Mouse (Mus musculus) embryo, embryonic 10.5 days (tissue): Measurements from ENCODE around the gene Clec11a.
A peak's percentile ranks its signal among the peaks of the same experiment; 100 is the strongest.

Experiments used
- DNase-seq: peaks from one replicate; pipeline ENCODE4 v3.0.0-alpha.2; 2015; ENCODE audit warnings: low spot score

The Clec11a gene

DNA sequence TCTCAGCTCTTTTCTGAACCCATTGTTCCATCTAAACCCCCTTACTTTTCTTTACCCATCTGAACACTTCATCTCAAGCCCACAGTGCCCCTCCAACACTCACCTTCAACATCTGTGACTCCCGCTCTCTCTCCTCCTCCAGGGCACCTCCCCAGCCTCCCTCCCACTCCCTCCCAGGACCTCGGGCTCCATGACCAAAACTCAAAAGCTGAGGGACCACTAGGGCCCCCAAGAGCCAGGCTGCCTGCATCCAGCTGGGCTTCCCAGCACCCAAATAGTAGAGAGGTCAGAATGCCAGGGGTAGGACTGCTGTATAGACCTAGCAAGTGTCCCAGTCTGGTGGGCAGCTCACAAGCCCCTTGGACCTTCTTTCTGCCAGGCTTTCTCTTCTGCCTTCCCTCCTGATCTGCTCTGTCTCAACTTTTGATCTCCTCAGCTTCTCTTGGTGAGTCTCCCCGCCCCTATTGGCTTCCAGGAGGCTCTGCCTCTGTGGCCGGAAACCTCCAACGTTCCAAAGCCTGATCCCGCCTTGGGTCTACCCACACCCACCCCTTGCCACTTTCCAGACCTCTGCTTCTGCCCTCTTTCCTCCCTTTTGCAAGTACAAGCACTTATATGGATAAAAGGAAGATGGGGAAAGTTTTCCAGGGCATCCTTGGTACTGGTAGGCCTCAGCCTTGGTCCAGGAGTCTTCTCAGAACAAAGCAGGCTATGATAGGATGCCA lies at the start of gene Clec11a:
Gene Clec11a (minus strand): TSS at position 387 of the 725 bp plus-strand sequence.
- no peak for DNase-seq

DNA sequence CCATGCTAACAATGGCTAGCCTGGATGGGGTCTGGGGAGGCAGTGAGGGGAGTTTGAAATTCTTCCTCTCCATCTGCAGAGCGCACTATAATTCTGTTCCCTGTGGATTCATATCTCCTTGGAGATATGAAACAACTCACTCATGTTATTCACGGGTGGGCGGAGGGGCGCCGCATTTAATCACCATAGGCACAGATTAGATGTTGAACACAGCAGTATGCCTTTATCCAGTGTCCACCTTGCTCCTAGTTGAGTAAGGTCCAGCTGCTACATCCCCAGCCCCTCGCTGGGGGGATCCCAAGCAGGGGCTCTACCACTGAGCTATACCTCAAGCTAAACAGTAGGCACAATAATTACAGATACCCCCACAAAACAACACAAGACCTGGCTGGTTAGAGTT lies 48.7 kb upstream of the Clec11a start:
- no peak for DNase-seq

DNA sequence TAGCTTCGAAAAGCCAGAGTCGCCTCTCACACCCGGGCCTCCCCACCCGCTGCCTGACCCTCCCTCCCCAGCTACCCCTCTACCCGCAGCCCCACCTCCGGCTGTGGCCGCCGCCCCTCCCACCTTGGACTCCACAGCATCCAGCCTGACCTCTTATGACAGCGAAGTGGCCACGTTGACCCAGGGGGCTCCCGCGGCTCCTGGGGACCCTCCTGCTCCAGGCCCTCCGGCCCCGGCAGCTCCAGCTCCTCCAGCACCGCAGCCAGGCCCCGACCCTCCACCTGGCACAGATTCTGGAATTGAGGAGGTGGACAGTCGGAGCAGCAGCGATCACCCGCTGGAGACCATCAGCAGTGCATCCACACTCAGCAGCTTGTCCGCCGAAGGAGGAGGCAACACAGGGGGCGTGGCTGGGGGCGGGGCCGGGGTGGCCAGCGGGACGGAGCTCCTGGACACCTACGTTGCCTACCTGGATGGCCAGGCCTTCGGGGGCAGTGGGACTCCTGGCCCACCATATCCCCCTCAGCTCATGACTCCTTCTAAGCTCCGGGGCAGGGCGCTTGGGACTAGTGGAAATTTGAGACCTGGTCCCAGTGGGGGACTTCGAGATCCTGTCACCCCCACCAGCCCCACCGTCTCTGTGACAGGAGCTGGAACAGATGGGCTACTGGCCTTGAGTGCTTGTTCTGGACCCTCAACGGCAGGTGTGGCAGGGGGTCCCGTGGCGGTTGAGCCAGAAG lies 47.1 kb upstream of the Clec11a start:
- no peak for DNase-seq

DNA sequence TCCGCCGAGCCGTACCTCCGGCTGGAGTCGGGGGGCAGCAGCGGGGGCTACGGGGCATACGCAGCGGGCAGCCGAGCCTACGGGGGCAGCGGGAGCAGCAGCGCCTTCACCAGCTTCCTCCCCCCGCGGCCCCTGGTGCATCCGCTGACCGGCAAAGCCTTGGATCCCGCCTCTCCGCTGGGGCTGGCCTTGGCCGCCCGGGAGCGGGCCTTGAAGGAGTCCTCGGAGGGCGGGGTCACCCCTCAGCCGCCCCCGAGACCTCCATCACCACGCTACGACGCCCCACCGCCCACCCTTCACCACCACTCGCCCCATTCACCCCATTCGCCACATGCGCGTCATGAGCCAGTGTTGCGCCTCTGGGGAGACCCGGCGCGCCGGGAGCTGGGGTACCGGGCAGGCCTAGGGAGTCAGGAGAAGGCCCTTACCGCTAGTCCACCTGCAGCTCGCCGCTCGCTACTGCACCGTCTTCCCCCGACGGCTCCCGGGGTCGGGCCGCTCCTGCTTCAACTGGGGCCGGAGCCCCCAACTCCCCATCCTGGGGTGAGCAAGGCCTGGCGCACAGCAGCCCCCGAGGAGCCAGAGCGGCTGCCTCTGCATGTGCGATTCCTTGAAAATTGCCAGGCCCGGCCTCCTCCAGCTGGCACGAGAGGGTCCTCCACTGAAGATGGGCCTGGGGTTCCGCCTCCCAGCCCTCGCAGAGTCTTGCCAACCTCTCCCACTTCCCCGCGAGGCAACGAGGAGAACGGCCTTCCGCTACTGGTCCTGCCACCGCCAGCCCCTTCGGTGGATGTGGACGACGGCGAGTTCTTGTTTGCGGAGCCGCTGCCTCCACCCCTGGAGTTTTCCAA lies 46.3 kb upstream of the Clec11a start:
- DNase-seq, result no peak

DNA sequence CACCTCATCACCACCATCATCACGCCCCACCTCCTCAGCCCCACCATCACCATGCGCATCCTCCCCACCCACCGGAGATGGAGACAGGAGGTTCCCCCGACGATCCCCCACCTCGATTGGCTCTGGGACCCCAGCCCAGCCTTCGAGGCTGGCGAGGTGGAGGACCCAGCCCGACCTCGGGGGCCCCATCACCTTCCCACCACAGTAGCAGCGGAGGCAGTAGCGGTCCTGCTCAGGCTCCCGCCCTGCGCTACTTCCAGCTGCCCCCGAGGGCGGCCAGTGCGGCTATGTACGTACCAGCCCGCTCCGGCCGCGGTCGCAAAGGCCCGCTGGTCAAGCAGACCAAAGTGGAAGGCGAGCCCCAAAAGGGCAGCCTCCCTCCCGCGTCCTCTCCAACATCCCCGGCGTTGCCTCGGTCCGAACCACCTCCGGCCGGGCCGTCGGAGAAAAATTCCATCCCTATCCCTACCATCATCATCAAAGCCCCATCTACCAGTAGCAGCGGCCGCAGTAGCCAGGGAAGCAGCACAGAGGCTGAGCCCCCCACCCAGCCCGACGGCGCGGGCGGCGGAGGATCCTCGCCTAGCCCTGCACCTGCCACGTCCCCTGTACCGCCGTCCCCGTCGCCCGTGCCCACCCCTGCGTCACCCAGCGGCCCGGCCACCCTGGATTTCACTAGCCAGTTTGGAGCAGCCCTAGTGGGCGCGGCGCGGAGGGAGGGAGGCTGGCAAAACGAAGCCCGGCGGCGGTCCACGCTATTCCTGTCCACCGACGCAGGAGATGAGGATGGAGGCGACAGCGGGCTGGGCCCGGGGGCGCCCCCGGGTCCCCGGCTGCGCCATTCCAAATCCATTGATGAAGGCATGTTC lies 45.4 kb upstream of the Clec11a start:
- DNase-seq, result no peak

DNA sequence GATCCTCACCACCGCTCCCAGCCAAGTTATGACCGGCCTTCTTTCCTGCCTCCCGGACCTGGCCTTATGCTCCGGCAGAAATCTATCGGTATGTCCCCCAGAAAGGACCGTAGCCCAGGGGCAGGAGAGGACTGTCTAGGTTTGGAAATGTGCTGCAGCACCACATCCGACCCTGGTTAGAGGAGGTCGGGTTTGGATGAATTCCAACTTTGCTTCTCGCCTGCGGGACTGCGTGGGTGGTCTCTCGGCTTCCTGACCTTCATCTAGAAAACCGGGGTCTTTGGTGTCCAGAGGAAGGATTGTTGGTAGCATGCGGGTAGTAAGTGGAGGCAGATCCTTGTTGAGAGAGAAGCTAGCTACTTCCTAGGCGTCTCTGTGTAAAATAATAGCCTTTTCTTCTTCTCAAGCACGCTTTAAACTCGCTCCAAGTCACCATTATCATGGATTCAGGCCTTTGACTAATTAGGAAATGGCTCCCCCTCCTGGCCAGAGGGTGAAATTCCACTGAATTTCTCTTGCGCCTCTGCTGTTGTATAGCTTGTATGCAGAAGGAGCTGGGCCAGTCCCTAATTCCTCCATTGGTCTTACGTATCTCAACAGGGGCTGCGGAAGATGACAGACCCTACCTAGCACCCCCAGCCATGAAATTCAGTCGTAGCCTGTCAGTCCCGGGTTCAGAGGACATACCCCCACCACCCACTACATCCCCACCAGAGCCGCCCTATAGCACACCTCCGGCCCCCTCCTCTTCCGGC lies 44.4 kb upstream of the Clec11a start:
- DNase-seq, result peak; percentile 96

DNA sequence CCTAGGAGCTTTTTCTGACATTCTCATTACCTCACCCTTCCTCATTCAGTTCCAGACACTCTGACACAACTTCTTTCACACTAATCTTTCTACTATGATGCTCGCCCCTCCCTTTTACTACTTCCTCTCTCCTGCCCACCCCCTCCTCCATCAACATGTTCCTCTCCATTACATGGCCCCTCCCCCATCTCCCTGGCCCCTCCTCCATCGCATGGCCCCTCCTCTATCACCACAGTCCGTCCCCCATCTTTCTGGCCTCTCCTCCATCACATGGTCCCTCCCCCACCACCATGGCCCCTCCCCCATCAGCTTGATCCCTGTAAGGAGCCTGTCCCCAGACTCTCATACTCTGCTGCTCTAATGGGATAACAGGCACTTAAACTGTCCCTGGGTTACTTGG lies 42.3 kb upstream of the Clec11a start:
- no peak for DNase-seq

DNA sequence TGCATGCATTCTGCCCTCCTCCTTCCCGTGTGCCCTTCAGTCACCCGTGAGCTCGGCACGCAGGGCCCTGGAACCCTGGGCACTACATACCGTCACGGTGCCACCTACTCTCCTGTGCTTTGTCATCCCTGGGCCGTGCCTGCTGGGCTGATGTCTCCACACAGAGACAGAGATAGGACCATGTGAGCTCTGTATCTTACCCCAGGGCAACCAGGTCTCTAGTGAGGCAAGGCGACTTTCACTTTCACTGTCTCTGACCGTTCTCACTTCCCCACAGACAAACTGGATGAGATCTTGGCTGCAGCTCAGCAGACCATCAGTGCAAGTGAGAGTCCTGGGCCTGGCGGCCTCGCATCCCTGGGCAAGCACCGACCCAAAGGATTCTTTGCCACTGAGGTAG lies 37.9 kb upstream of the Clec11a start:
- no peak for DNase-seq

DNA sequence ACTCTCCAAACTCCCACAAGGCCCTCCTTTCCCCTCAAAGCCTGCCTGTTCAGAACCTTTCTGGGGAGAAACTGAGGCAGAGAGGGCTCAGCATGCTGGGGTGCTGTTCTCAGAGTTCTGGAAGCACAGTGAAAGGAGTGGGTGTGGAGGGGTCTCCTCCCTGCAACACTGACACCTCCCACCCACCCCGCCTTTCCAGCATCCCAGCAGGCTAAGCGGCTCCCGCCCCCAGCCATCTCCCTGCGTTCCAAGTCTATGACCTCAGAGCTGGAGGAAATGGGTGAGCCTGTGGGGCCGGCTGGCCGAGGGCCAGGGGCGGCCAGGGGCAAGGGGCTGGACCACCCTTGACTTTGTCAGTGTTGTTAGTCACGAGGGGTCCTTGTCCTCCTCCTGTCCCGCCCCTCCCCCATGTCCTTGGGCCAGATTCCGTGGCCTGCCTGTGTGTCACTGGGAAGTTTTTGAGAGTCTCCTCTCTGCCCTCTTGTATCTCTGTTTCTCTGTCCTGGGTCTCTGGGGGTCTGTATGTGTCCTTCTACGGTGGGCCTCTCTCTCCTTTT lies 36.8 kb upstream of the Clec11a start:
- DNase-seq, result no peak

DNA sequence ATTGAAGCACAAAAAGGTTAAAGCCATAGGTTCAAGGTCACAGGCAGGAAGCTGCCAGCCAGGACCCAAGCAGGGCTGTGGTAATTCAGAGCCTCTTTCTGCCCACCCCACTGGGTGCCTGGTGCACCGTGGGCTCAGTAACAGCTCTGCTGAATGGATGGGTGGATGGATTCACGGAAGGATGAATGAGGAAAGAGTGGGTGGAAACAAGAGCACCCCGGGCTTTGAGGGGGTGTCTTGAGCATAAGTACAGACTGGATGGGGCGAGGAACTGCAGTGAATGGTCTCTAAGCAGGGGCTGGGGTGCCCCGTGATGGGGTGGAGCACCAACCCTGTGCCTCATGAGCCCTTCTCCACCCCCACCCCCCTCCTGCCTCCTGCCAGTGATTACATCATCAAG lies 35.0 kb upstream of the Clec11a start:
- DNase-seq, result no peak

DNA sequence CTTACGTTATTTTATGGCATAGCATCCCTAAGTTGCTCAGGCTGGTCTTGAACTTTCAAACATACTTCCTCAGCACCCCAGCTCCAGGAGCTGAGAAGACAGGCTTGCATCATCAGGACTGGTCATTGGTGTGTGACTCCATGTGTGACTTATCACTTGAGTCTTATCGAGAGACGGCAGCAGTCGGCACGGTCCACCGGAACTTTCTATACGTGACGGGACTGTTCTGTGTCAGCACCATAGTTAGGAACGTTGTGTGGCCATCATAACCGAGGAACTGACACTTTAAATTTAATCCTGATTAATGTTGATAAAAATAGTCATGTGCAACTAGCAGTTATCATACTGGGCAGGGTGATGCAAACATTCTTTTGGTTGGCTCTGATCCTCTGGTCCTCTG lies 34.4 kb upstream of the Clec11a start:
- DNase-seq, result no peak

DNA sequence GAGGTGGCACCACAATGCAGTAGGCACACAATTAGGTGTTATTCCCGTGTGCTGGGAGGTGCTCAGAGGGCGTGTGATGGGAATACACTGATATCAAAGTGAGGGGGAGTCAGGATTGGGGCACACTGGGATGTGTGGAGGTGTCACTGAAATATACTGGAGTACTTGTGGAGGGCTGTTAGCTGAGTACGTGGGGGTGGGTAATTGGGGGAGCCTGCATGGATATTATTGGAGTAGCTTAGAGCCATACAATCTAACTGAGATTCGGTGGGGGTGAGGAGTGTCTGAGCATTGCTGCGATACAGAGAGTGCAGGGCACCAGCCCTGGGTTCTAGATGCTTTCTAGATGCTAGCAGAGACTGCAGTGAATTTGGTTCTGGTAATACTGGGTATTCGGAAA lies 33.5 kb upstream of the Clec11a start:
- DNase-seq, result no peak

DNA sequence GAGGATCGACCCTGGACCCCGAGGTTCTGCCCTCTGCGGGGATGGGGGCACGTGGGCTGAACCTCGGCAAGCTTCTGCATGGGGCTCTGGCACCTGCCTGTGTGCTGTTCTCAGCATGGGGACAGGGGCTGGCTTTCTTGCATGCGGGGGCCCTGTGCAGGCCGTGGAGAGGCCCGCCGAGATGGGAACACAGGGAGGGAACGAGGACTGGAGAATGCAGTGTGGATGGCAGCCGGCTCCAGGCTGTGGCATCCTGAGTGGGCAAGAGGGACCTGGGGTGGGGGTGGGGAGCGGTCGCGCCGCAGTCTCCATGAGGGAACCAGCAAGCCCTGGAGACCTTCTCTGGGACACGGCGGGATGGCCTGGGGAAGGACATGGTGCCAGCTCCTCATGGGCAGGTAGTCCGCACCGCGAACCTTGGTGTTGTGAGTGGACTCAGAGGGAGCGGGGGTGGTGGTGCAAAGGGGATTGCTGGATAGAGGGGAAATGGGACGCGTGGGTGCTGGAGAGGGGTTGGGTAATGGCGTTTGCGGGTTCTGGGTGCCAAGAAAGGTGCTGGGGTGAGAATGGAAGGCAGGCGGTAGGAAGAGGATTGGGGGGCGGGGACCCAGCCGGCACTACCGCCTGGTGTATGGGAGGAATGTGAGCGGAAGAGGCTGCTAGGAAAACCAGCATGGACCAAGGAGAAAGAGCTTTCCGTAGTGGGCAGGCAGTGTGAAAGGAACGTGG lies 30.6 kb upstream of the Clec11a start:
- no peak for DNase-seq

DNA sequence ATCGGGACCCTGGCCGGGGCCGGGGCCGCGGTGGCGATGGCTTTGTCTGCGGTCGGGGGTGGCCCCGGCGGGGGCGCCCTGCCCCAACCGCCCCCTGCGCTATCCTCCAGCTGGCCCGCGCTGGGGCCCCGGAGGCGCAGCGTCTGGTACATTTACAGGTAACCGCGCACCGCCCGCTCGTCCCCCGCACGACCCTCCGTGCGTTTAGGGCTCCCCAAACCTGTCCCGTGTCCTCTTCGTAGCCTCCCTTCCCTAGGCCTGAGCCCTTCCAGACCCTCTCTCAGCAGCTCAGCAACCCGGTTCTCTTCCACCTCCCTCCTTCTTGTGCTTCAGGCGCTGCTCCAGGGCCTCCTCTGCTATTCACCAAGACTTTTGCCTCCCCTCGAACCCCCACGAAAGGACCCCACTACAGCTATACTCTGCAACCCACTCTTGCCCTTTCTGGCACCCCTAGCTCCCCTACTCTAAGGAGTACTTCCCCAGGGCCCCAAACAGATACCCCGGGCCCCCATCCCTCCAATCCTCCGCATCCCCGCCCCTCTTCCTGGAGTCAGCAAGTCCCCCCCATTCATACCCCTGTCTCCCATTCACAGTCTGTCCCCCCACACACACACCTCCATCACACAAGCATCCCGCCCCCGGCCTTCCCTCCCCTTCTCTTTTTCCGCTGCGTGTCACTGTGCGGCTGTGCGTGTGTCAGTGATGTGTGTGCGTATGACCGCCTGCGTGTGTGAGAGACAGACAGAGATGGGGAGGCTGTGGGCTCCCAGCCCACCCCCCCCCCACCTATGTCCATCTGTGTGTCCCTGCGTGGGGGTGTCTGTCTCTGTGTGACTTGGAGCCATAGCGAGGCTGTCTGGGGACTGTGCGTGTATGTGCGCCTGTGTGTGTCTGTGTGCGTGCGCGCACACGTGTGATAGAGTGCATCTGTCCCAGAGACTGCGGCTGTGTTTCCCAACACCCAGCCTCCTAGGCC lies 29.6 kb upstream of the Clec11a start:
- no peak for DNase-seq

DNA sequence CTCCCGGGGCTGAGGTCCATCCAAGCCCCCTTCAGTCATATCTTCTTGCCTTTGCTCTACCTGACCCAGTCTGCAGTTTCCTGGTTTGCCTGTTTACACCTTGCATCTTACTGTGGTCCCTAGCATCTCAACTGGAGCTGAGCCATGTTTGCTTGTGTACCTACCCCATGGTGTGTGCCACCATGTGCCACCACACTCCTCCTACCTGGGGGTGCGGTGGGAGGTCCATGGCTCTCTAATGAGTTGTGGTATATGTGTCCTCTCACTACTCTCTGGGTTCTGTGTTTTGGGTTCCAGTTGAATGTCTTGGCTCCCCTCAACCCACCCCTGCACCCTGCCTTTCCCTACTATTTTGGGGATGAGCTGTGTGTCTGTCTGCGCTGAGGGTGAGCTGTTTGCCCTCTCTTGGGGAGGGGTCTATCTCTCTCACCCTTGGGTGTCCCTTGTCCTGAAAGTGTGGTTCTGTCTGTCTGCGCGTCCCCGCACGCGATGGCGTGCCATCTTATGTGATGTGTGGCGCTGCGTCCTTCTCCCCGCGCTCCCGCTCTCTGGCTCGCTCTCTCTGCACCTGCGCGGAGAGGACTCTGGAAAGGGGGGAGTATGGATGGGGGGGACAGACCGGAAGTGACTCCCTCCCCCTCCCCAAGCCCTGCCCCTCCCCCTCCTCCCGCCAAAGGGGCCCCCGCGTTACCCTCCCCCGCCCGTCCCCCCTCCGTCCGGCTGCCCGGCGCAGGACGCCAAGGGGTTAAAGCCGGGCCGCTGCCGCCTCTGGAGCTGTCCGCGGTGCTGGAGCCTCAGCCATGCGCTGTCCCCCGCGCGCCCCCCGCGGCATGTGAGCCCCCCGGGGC lies 28.6 kb upstream of the Clec11a start:
- DNase-seq, result peak; percentile 64

DNA sequence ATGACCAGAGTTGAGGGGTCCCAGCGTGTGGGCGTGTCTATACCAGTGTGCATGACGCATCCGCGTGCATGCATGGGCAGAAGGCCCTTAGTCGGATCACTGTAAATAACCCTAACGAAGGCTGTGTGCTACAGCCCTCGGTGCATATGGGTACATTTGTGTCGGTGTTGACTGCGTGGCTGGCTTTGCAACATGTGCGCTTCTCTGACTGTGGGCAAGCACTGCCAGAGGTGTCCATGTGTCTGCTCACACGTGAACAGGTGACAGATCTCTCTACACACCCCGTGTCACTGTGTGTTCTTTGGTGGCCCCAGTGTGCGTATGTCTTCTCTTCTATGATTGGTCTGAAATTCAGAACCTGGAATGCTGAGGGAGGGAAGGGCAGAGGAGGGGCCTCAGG lies 27.4 kb upstream of the Clec11a start:
- no peak for DNase-seq

DNA sequence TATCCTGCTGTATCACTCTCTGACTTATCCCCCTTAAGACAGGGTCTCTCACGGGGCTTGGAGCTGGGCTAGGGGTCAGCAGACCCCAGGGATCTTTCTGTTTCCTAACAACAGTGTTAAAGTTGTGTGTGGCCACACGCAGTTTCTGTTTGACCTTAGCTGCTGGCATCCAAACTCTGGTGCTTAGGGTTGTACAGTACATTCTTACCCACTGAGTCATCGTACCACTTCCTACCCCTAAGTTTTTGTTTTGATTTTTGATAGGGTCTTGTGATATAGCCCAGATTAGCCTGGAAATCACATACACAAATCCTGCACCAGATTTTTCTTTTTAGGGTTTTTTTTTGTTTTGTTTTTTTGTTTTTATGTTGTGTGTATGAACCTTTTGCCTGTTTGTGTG lies 25.6 kb upstream of the Clec11a start:
- DNase-seq, result no peak

DNA sequence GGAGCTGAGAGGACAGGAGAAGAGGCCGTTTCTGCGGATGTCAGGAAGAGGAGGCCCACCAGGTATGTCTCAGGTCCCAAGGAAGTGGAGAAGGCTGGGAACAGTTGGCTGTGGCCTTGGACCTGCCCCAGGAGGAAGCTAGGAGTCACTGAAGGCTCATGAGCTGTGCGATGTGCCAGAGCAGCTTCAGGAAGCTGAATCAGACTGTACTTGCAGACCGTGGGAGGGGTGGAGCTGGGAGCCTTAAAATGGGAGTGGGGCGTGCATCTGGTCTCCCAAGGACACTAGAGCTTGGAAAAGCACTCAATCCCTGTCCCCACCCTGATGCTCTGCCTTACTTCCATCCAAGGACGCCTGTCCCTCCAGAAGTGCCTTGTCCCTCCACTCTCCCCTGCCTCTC lies 19.9 kb upstream of the Clec11a start:
- no peak for DNase-seq
